Mouse (Mus musculus): ENCODE measurements at regions not wholly inside any gene's neighbourhood (a gene's known extent, or its start where the extent isn't known, plus 50 kb on each side); places are given as distances from the start of the nearest gene placed in this dataset.

DNA sequence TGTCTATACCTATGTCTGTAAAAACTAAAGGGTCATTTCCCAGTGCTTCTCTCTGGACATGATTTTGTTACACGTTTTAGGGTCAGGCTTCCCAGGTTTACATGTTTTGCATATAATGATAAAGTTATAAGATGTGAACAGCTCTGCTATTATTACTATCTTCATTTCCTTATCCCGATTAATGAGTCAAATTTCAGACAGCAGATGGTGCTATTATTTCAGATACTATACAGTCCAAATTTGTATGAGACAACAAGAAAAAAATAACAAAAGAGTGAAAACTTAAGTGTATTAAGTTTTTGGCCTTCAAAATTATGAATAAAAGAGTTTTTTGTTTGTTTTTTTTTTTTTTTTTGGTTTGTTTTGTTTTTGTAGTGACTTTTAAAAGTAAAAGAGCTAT lies 922.9 kb upstream of the Ppp6c start:
- no peak for DNase-seq (ENCODE audit: low read depth, low spot score)

DNA sequence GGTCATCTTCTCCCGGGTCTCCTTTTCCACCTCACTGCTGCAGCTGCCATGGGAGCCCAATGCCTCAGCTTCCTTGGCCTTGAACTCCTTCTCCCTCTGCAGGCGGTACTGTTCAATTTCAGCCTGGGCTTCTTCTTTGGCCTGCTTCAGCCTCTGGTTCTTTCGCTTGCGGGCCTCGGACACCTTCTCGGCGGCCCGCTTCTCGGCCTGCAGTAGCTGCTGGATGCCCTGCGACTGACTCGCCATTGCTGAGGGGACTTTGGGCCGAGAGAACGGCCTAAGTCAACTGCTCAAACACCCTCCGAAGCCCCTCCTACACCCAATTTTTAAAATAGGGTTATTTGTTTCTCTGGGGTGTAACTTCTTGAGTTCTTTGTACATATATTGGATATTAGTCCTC lies 901.4 kb upstream of the Ppp6c start:
- peak; percentile 6 for DNase-seq (ENCODE audit: low read depth, low spot score)

GRCm38 (mm10) chr2:40119176-40119575 lies 892.9 kb upstream of the Ppp6c start:
- DNase-seq (ENCODE audit: low read depth, low spot score), result no peak

- no peak for DNase-seq (ENCODE audit: low read depth, low spot score)
Measured at GRCm38 (mm10) chr2:40114435-40114834, 888.2 kb upstream of the Ppp6c start.

Measured in ES-CJ7 (cell line).